Mouse (Mus musculus): ENCODE measurements around the gene Gadl1.

DNA sequence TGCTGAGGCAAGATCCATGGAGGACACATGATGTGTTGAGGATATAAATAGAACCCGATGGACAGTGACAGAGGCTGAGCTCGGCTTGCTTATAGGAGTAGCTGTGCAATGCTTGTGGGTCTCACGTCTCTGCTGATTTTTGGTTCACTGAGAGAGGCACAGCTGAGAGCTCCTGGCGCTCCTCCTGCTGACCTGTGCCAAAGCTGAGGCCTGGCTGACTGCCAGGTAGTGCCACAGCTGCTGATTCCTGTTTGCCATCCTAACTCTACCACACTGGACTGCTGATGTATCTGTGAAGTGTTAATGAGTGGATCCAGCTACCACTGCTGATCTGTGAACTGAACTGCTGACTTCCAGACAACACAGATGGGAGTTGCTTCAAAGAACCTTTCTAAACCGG is 21.7 kb upstream of the Gadl1 start:
- no peak for TF ChIP-seq CTCF (IDR thresholded peaks at IDR 0.05; ENCODE audit: low read depth, low read length)
- no peak for TF ChIP-seq TAL1 (conservative IDR thresholded peaks at IDR 0.05; ENCODE audit: low read depth, low read length)
- no peak for TF ChIP-seq POLR2AphosphoS5 (IDR thresholded peaks at IDR 0.05; ENCODE audit: insufficient replicate concordance, low read depth, low read length)
- no peak for TF ChIP-seq GATA1 (IDR thresholded peaks at IDR 0.05; ENCODE audit: borderline replicate concordance, low read length)
- TF ChIP-seq GATA2 (IDR thresholded peaks at IDR 0.05; ENCODE audit: borderline replicate concordance, low read depth, low read length): no peak

Data from G1E (cell line).